Mouse (Mus musculus): ENCODE measurements around the gene Diaph3.

The Diaph3 gene

DNA sequence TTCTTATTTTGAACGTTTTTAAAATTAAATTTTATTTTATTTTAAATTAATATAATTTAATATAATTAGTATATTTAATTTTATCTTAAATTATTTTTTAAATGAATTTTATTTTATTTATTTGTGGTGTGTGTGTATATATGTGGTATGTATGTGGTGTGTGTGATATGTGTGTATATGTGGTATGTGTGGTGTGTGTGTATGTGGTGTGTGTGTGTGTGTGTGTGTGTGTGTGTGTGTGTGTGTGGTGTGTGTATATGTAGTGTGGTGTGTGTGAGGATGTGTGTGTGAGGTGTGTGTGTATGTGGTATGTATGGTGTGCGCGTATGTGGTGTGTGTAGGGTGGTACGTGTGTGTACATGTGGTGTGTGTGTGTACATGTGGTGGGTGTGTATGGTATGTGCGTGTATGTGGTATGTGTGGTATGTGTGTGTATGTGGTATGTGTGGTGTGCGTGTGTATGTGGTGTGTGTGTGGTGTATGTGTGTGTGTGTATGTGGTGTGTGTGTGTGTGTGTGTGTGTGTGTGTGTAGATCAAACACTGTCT is 505.4 kb downstream of the Diaph3 start:
- DNase-seq: no peak

GRCm38 (mm10) chr14:86635052-86635451 is 506.0 kb downstream of the Diaph3 start:
- DNase-seq: no peak

DNA sequence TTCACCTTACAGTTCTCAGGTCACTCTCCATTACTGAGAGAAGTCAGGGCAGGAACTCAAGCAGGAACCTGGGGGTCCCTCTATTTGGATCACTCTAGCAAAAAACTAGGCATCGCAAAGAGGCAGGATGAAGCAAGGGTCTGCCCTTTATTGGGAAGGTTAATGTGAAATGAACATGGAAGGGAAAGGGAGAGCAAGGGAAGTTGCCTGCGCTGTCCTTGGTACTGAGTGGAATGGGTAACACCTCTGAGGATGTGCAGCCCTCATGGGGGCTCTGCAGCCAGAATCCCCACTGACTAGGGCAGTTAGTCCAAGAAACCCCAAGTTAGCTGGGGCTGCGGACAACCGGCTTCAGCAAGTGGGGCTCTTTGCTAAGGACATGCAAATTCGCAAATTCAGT is 507.2 kb downstream of the Diaph3 start:
- DNase-seq: no peak

DNA sequence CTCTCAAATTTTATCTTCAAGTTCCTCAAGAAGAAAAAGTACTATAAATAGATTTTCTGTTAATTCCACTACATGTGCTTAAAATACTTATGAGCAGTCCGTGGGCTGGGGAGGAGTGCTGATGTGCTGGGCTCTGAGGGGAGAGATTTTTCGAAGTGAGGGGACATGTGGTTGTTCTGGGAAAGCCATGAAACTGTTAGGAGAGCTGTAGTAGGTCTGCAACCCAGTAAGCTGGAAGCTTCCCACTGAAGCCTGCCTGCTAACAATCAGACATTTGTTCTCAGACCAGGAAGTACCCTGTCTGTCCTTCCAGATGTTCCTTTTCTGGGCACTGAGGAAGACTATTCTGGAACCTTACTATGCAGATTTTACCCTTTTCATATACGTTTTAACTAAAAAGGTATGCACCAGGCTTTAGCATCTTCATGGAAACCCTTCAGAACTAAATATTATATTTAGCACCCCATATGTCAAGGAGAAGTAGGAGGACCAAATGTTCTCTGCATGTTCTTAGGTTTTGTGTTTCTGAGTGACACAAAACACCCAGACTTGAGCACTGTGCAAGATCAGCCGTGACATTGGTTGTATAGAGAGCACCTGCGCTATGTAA is 516.1 kb downstream of the Diaph3 start:
- no peak for DNase-seq

DNA sequence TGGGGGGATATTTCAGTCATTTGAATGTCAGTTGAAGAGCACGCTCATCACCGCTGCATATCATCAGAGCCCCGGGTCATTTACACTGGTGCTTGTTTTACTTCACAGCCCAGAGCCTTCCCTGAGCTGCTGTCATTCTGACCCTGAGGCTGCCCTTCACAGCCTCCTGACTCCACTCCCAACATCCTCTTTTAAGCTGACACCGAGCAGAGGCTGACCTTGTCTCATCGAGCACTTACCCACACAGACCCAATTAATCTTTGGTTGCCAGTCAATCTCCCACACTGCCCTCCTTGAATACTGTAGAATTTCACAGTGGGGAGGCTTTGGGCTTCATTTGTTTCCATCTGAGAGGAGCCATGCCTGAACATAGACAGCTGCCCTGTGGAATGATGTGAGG is 521.4 kb downstream of the Diaph3 start:
- DNase-seq: no peak

Measured in lung, postnatal 36 days (tissue).